Mouse (Mus musculus): ENCODE results near the gene Nav1. TPM values are rescaled to one million over a fixed set of nuclear protein-coding genes. Genes with fewer than 3 reads are reported as not detected.

Gene Nav1
- polyA plus RNA-seq, 1 experiment from 2014 or later, result 11.5 TPM

- Histone ChIP-seq H3K9me3 (ENCODE audit: control insufficient read depth, low read length) (no peaks in the 10 kb centered on the region), H3K27ac (ENCODE audit: low read length) (no peak overlapping the region), H3K4me1 (replicated peaks; ENCODE audit: control insufficient read depth, insufficient read depth, low read length) (no peaks in the 10 kb centered on the region), H3K27me3 (ENCODE audit: control insufficient read depth, insufficient read depth, low read depth, low read length) (no peaks in the 10 kb centered on the region), H3K36me3 (ENCODE audit: control insufficient read depth, insufficient read depth, low read length) (peaks cover 2% of the 10 kb centered on the region; the same call in 1 of the 2 replicates), H3K4me2 (ENCODE audit: low read depth, low read length) (no peak overlapping the region), H3K4me3 (ENCODE audit: low read length) (no peak overlapping the region), H3K9ac (ENCODE audit: low read length) (no peak overlapping the region)
- 91% methylated on average over 6 of the region's 6 CpGs for WGBS
- no peak for ATAC-seq (ENCODE audit: low read depth)
Measured at GRCm38 (mm10) chr1:135483971-135484370, 123.1 kb downstream of the Nav1 start.

- H3K4me1 ChIP-seq (replicated peaks; ENCODE audit: control insufficient read depth, insufficient read depth, low read length), result no peaks in the 10 kb centered on the region
- no peak overlapping the region for H3K4me3 ChIP-seq (ENCODE audit: low read length)
- no peak for ATAC-seq (ENCODE audit: low read depth)
- no peaks in the 10 kb centered on the region for H3K27me3 ChIP-seq (ENCODE audit: control insufficient read depth, insufficient read depth, low read depth, low read length)
- H3K9ac ChIP-seq (ENCODE audit: low read length), result no peak overlapping the region
- H3K4me2 ChIP-seq (ENCODE audit: low read depth, low read length), result no peak overlapping the region
- H3K9me3 ChIP-seq (ENCODE audit: control insufficient read depth, low read length), result no peaks in the 10 kb centered on the region
- H3K27ac ChIP-seq (ENCODE audit: low read length), result no peak overlapping the region
- WGBS, result 91% methylated on average over 1 of the region's 1 CpGs
- H3K36me3 ChIP-seq (ENCODE audit: control insufficient read depth, insufficient read depth, low read length), result peaks cover 2% of the 10 kb centered on the region; the same call in 1 of the 2 replicates
Measured at GRCm38 (mm10) chr1:135482666-135483065, 124.4 kb downstream of the Nav1 start.

GRCm38 (mm10) chr1:135481656-135482055 is 125.4 kb downstream of the Nav1 start:
- Histone ChIP-seq H3K4me3 (ENCODE audit: low read length) (no peak overlapping the region), H3K4me1 (replicated peaks; ENCODE audit: control insufficient read depth, insufficient read depth, low read length) (no peaks in the 10 kb centered on the region), H3K9ac (ENCODE audit: low read length) (no peak overlapping the region), H3K27me3 (ENCODE audit: control insufficient read depth, insufficient read depth, low read depth, low read length) (no peaks in the 10 kb centered on the region), H3K9me3 (ENCODE audit: control insufficient read depth, low read length) (no peaks in the 10 kb centered on the region), H3K27ac (ENCODE audit: low read length) (no peak overlapping the region), H3K36me3 (ENCODE audit: control insufficient read depth, insufficient read depth, low read length) (peaks cover 2% of the 10 kb centered on the region; the same call in 1 of the 2 replicates), H3K4me2 (ENCODE audit: low read depth, low read length) (no peak overlapping the region)
- 89% methylated on average over 9 of the region's 9 CpGs for WGBS
- no peak for ATAC-seq (ENCODE audit: low read depth)

GRCm38 (mm10) chr1:135480815-135481214 is 126.3 kb downstream of the Nav1 start:
- WGBS, result 71% methylated on average over 3 of the region's 3 CpGs
- no peak overlapping the region for H3K4me2 ChIP-seq (ENCODE audit: low read depth, low read length)
- H3K9ac ChIP-seq (ENCODE audit: low read length), result no peak overlapping the region
- no peak overlapping the region for H3K4me3 ChIP-seq (ENCODE audit: low read length)
- no peaks in the 10 kb centered on the region for H3K9me3 ChIP-seq (ENCODE audit: control insufficient read depth, low read length)
- H3K27me3 ChIP-seq (ENCODE audit: control insufficient read depth, insufficient read depth, low read depth, low read length), result no peaks in the 10 kb centered on the region
- H3K27ac ChIP-seq (ENCODE audit: low read length), result no peak overlapping the region
- ATAC-seq (ENCODE audit: low read depth), result no peak
- H3K4me1 ChIP-seq (replicated peaks; ENCODE audit: control insufficient read depth, insufficient read depth, low read length), result no peaks in the 10 kb centered on the region
- peaks cover 2% of the 10 kb centered on the region; the same call in 1 of the 2 replicates for H3K36me3 ChIP-seq (ENCODE audit: control insufficient read depth, insufficient read depth, low read length)

GRCm38 (mm10) chr1:135475571-135475895 is 131.6 kb downstream of the Nav1 start:
- peaks cover 7% of the 10 kb centered on the region; the same call in 1 of the 2 replicates for H3K36me3 ChIP-seq (ENCODE audit: control insufficient read depth, insufficient read depth, low read length)
- H3K9ac ChIP-seq (ENCODE audit: low read length), result peak overlapping the region; percentile 40; the same call in 1 of the 2 replicates
- 76% methylated on average over 7 of the region's 7 CpGs for WGBS
- peaks cover 11% of the 10 kb centered on the region for H3K4me1 ChIP-seq (replicated peaks; ENCODE audit: control insufficient read depth, insufficient read depth, low read length)
- H3K27me3 ChIP-seq (ENCODE audit: control insufficient read depth, insufficient read depth, low read depth, low read length), result no peaks in the 10 kb centered on the region
- ATAC-seq (ENCODE audit: low read depth), result no peak
- H3K9me3 ChIP-seq (ENCODE audit: control insufficient read depth, low read length), result no peaks in the 10 kb centered on the region
- no peak overlapping the region for H3K4me2 ChIP-seq (ENCODE audit: low read depth, low read length)
- H3K27ac ChIP-seq (ENCODE audit: low read length), result no peak overlapping the region
- H3K4me3 ChIP-seq (ENCODE audit: low read length), result no peak overlapping the region

GRCm38 (mm10) chr1:135474861-135475570 is 132.1 kb downstream of the Nav1 start:
- H3K4me3 ChIP-seq (ENCODE audit: low read length), result no peak overlapping the region
- peaks cover 11% of the 10 kb centered on the region for H3K4me1 ChIP-seq (replicated peaks; ENCODE audit: control insufficient read depth, insufficient read depth, low read length)
- 49% methylated on average over 15 of the region's 15 CpGs for WGBS
- H3K4me2 ChIP-seq (ENCODE audit: low read depth, low read length), result no peak overlapping the region
- H3K9me3 ChIP-seq (ENCODE audit: control insufficient read depth, low read length), result no peaks in the 10 kb centered on the region
- no peaks in the 10 kb centered on the region for H3K27me3 ChIP-seq (ENCODE audit: control insufficient read depth, insufficient read depth, low read depth, low read length)
- peak overlapping the region; percentile 40; the same call in 1 of the 2 replicates for H3K9ac ChIP-seq (ENCODE audit: low read length)
- ATAC-seq (ENCODE audit: low read depth), result no peak
- H3K36me3 ChIP-seq (ENCODE audit: control insufficient read depth, insufficient read depth, low read length), result peaks cover 7% of the 10 kb centered on the region; the same call in 1 of the 2 replicates
- no peak overlapping the region for H3K27ac ChIP-seq (ENCODE audit: low read length)

- no peaks in the 10 kb centered on the region for H3K27me3 ChIP-seq (ENCODE audit: control insufficient read depth, insufficient read depth, low read depth, low read length)
- no peak overlapping the region for H3K4me3 ChIP-seq (ENCODE audit: low read length)
- peaks cover 11% of the 10 kb centered on the region for H3K4me1 ChIP-seq (replicated peaks; ENCODE audit: control insufficient read depth, insufficient read depth, low read length)
- H3K9ac ChIP-seq (ENCODE audit: low read length), result no peak overlapping the region
- ATAC-seq (ENCODE audit: low read depth), result no peak
- WGBS, result 51% methylated on average over 5 of the region's 5 CpGs
- H3K36me3 ChIP-seq (ENCODE audit: control insufficient read depth, insufficient read depth, low read length), result peaks cover 9% of the 10 kb centered on the region
- no peak overlapping the region for H3K27ac ChIP-seq (ENCODE audit: low read length)
- no peaks in the 10 kb centered on the region for H3K9me3 ChIP-seq (ENCODE audit: control insufficient read depth, low read length)
- no peak overlapping the region for H3K4me2 ChIP-seq (ENCODE audit: low read depth, low read length)
Measured at GRCm38 (mm10) chr1:135472536-135472935, 134.6 kb downstream of the Nav1 start.

- WGBS, result 68% methylated on average over 5 of the region's 5 CpGs
- no peak overlapping the region for H3K27ac ChIP-seq (ENCODE audit: low read length)
- no peak overlapping the region for H3K9ac ChIP-seq (ENCODE audit: low read length)
- peaks cover 11% of the 10 kb centered on the region for H3K4me1 ChIP-seq (replicated peaks; ENCODE audit: control insufficient read depth, insufficient read depth, low read length)
- H3K36me3 ChIP-seq (ENCODE audit: control insufficient read depth, insufficient read depth, low read length), result peaks cover 11% of the 10 kb centered on the region
- ATAC-seq (ENCODE audit: low read depth), result no peak
- H3K27me3 ChIP-seq (ENCODE audit: control insufficient read depth, insufficient read depth, low read depth, low read length), result no peaks in the 10 kb centered on the region
- H3K9me3 ChIP-seq (ENCODE audit: control insufficient read depth, low read length), result no peaks in the 10 kb centered on the region
- H3K4me2 ChIP-seq (ENCODE audit: low read depth, low read length), result no peak overlapping the region
- no peak overlapping the region for H3K4me3 ChIP-seq (ENCODE audit: low read length)
Measured at GRCm38 (mm10) chr1:135471742-135472141, 135.4 kb downstream of the Nav1 start.

GRCm38 (mm10) chr1:135470546-135470945 is 136.5 kb downstream of the Nav1 start:
- Histone ChIP-seq H3K36me3 (ENCODE audit: control insufficient read depth, insufficient read depth, low read length) (peaks cover 11% of the 10 kb centered on the region), H3K9me3 (ENCODE audit: control insufficient read depth, low read length) (no peaks in the 10 kb centered on the region), H3K27ac (ENCODE audit: low read length) (no peak overlapping the region), H3K27me3 (ENCODE audit: control insufficient read depth, insufficient read depth, low read depth, low read length) (no peaks in the 10 kb centered on the region), H3K9ac (ENCODE audit: low read length) (no peak overlapping the region), H3K4me3 (ENCODE audit: low read length) (no peak overlapping the region), H3K4me2 (ENCODE audit: low read depth, low read length) (no peak overlapping the region), H3K4me1 (replicated peaks; ENCODE audit: control insufficient read depth, insufficient read depth, low read length) (peaks cover 10% of the 10 kb centered on the region)
- WGBS, result 89% methylated on average over 13 of the region's 13 CpGs
- ATAC-seq (ENCODE audit: low read depth), result no peak

Data from lung, embryonic 16.5 days (tissue).